Mouse (Mus musculus): ENCODE measurements around the gene Slc25a22.
"Not testable (repeated sequence)": the region's sequence is repeated elsewhere in the genome, so short reads cannot be mapped to it uniquely, and the experiment has no call there.

The Slc25a22 gene

DNA sequence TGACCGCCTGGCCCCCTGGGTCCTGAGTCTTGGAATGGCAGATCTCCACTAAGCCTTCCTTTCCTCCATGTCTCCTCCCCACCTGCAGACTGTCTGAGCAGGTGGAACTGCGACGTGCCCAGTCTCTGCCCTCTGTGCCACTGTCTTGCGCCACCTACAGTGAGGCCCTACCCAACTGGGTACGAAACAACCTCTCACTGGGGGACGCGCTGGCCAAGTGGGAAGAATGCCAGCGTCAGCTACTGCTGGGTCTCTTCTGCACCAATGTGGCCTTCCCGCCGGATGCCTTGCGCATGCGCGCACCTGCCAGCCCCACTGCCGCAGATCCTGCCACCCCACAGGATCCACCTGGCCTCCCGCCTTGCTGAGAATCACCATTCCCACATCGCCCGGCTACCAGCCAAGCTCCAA is 21.6 kb upstream of the Slc25a22 start:
- peak; percentile 49 to 70 for DNase-seq (ENCODE audit: inconsistent age in 2 of 2, low spot score in 1 of 2)

DNA sequence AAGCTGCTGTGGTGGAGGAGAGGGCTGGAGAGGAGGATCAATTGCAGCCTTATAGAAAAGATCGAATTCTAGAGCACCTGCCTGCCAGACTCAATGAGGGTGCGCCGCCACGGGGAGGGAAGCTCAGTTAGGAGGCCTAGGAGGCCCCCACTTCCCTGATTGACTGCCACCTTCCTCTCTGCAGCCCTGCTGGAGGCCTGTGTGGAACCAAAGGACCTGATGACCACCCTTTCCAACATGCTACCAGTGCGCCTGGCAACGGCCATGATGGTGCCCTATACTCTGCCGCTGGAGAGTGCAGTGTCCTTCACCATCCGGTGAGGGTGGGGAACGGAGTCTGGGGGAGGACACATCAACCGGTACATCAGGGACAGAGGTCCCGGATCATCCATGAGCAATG is 21.0 kb upstream of the Slc25a22 start:
- peak in 1 of 2 experiments; percentile 32 for DNase-seq (ENCODE audit: inconsistent age in 2 of 2, low spot score in 1 of 2)

DNA sequence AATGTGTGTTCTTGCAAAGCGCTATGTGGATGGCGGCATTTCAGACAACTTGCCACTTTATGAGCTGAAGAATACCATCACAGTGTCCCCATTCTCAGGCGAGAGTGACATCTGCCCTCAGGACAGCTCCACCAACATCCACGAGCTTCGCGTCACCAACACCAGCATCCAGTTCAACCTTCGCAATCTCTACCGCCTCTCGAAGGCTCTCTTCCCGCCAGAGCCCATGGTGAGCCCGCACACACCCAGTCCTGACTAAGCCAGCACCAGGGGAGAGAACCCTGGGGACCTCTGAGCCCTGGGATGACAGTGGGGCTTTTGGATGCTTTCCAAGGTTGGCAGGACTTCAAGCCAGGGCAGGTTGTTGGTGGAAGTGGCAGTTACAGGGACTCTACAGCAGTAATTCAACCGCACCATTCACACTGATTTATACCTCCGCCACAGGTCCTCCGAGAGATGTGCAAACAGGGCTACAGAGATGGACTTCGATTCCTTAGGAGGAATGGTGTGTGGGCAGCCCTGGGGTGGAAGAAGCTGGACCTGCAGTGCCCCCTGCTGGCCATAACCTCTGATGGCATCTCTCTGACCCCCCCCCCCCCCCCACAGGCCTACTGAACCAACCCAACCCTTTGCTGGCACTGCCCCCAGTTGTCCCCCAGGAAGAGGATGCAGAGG is 20.4 kb upstream of the Slc25a22 start:
- peak; percentile 67 to 85 for DNase-seq (ENCODE audit: inconsistent age in 2 of 2, low spot score in 1 of 2)

DNA sequence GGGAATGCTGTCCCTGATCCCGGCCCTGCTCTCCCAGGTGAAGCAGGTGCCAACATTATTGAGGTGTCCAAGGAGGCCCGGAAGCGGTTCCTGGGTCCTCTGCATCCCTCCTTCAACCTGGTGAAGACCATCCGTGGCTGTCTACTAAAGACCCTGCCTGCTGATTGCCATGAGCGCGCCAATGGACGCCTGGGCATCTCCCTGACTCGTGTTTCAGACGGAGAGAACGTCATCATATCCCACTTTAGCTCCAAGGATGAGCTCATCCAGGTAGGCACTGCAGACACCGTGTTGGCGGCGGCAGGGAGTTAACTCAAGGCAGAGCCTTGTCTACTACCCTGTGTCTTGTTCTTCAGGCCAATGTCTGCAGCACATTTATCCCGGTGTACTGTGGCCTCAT is 19.5 kb upstream of the Slc25a22 start:
- no peak for DNase-seq (ENCODE audit: inconsistent age in 2 of 2, low spot score in 1 of 2)

GRCm38 (mm10) chr7:141456739-141457138 is 19.0 kb upstream of the Slc25a22 start:
- peak; percentile 80 to 89 for DNase-seq (ENCODE audit: inconsistent age in 2 of 2, low spot score in 1 of 2)

DNA sequence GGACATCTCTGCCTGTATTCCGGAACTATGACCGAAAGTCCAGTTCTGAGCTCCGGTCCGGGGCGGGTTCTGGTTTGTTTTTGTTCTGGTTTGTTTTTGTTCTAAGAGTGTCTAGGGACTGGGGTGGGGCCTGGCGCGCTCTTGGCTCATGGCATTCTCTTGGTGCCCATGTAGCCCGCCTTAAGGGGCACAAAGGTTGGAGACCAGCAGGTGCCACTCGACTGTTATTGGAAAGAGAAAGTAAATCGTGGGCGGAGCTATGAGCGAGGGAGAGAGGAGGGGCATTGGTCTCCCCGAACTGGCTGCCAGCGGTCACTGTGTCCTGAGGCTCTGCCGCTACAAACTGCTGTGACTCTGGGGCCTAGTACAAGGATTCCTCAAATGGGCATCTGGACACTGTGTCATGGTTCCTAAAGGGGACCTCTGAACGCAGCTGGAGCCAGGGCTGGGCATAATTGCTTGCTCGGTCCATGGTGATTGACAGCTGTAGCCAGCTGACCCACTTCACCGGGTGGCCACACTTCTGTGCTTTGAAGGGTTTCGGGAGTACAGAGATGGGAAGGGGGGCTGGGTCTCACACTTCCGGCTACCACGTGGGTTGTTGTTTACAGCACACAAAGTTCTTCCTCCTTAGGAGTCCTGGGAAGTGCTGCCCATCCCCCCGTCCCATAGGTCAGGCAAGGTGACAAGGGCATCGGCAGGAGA is 18.1 kb upstream of the Slc25a22 start:
- DNase-seq (ENCODE audit: inconsistent age in 2 of 2, low spot score in 1 of 2): peak; percentile 87 to 95

GRCm38 (mm10) chr7:141454967-141455551 is 17.4 kb upstream of the Slc25a22 start, which contains the start of gene Pnpla2:
Pnpla2 (plus strand) TSS chr7:141455198.
- DNase-seq (ENCODE audit: inconsistent age in 2 of 2, low spot score in 1 of 2): peak; percentile 96 to 98

- peak in 1 of 2 experiments; percentile 64 for DNase-seq (ENCODE audit: inconsistent age in 2 of 2, low spot score in 1 of 2)
These were observed 15.9 kb upstream of the Slc25a22 start for GRCm38 (mm10) chr7:141453636-141454035.

- peak in 1 of 2 experiments; percentile 65 for DNase-seq (ENCODE audit: inconsistent age in 2 of 2, low spot score in 1 of 2)
These were observed 14.2 kb upstream of the Slc25a22 start for GRCm38 (mm10) chr7:141451928-141452327.

DNA sequence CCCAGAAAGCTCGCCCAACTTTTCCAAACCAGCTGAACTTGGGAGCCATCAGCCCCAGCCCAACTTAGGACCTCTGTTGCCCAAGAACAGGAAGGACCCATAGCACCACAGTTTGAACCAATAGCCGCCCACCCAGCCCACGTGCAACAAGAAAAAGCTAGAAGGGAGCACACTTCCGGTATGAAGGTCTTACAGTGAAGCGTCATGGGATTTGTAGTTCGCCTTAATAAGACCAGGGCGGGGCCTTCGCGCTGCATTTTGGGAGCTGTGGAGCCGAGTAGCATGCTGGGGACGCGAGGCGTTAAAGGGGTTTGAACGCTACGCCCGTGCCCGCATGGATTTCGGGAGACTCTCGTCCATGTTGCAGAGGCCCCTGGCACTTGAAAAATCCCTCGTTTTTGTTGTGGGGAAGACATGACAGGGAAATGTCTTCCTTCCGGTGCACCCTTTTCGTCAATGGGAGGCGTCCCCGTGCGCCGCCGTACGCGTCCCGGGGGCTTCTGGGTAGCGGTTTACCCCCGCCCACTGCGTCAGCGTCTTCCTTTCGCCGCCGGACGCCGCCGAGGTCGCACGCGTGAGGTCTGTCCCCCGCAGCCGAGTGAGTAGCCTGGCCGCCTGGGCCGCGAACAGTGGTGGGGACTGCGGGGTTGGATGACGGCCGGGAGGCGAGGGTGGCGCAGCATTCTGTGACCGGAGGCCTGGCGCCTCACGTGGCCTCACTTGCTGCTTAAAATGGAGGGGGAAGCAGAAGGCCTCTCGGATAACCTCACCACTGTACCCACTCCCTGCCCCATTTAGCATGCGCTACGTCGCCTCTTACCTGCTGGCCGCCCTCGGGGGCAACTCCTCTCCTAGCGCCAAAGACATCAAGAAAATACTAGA is 9.7 kb upstream of the Slc25a22 start, which contains the start of gene Rplp2:
Gene Rplp2 (plus strand): TSS at position 261 of the 882 bp plus-strand sequence.
- DNase-seq (ENCODE audit: inconsistent age in 2 of 2, low spot score in 1 of 2): peak; percentile 96 to 99

GRCm38 (mm10) chr7:141446374-141446773 is 8.7 kb upstream of the Slc25a22 start:
- not testable (repeated sequence) for DNase-seq (ENCODE audit: inconsistent age in 2 of 2, low spot score in 1 of 2)

GRCm38 (mm10) chr7:141443828-141444237 is 6.1 kb upstream of the Slc25a22 start, which contains the start of gene Pidd1:
Pidd1 (minus strand) TSS chr7:141444025.
- DNase-seq (ENCODE audit: inconsistent age in 2 of 2, low spot score in 1 of 2): peak; percentile 76 to 86

GRCm38 (mm10) chr7:141443081-141443821 is 5.6 kb upstream of the Slc25a22 start:
- peak in 1 of 2 experiments; percentile 32 for DNase-seq (ENCODE audit: inconsistent age in 2 of 2, low spot score in 1 of 2)

- no peak for DNase-seq (ENCODE audit: inconsistent age in 2 of 2, low spot score in 1 of 2)
These were observed 4.5 kb upstream of the Slc25a22 start for GRCm38 (mm10) chr7:141442199-141442598.

DNA sequence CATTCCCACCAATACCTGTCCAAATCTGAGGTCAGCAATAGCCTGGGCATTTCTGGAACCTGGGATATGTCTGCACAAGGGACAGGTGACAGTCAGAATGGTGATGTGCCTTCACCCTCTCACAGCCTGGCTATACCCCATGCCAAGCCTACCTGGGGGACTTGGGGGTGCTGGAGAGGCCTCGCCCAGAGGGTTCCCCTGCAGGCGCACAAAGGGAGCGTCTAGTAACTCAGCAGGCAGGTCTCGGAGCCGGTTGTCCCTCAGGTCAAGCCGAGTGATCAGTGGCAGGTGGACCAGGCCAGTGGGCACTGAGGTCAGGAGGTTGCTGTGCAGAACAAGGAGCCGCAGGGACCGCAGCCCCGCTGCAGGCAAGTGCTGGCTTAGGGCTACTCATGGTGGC is 3.8 kb upstream of the Slc25a22 start:
- DNase-seq (ENCODE audit: inconsistent age in 2 of 2, low spot score in 1 of 2): peak in 1 of 2 experiments; percentile 19

GRCm38 (mm10) chr7:141440613-141441012 is 2.9 kb upstream of the Slc25a22 start:
- DNase-seq (ENCODE audit: inconsistent age in 2 of 2, low spot score in 1 of 2): peak; percentile 71 to 88

DNA sequence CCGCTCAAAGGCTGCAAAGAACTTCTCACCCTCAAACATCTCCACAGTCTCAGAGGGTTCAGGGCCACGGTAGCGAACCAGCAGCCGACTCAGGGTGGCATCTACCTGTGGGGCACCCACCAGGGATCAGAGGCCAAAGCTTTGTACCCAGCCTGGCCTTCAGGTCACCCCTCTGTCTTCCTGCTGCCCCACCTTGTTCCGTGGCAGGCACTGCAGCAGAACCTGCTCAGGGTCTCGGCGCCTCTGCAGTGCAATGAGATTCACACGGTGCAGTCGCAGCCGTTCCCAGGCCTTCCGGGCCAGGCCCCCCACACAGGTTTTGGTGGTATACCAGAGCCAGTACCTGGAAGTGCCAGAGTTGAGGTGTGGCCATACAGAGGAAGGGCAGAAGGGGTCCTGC is 2.1 kb upstream of the Slc25a22 start:
- DNase-seq (ENCODE audit: inconsistent age in 2 of 2, low spot score in 1 of 2): peak in 1 of 2 experiments; percentile 26

DNA sequence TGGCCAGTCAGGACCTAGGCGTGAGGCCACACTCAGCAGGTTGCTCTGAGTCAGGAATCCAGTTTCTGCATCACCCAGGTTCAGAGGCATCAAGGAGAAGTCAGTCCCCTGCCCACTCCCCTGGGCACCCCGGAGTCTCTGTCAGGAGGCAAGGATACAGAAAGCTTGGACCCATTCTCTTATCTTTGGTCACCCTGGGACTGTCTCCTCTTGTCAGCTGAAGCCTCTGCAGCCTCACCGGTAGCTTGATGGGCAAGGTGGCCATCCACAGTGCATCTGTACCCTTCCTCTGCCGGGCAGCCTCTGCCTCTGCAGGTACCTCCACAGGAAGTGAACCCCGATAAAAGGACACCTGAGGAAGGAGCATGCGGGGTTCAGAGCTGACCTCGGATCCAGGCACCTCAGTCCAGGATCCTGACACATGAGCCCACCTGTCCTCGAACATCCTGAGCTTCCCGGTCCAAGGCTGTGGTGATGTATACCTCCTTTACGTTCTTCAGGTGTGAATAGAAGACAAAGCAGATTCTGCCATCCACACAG is 1.5 kb upstream of the Slc25a22 start:
- peak in 1 of 2 experiments; percentile 19 for DNase-seq (ENCODE audit: inconsistent age in 2 of 2, low spot score in 1 of 2)

DNA sequence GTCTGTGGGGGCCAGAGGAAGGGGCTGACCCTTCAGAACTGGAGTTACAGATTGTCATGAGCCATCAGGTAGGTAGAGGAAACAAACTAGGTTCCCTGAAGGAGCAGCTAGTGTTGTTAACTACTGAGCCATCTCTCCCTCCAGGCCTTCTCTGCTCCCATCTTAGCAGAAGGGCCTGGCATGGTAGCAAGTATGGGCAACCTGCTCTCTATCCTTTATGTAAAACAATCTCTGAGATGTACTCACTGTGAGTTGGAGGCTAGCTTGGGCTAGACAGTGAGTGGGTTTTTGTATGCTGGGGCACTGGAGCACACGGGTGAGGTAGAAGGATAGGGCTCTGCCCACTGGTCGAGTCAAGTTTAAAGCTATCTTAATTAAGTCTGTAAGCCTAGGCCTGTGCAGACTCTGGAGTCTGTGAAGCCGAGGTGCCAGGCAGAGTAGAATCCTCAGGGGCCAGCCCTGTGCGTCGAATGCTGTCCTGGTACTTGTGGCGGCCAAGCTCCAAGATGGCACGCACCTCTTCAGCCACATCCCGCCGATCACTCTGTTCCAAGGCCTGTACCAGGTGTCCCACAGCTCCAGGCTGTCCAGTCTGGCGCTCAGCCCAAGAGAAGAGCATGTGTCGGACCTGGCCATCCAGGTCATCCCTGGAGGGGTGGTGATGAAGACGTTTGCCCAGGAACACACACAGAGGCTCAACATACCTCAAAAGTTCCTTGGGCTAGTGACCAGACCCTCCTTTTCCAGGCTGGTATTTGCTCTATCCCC is 693 bp upstream of the Slc25a22 start:
- DNase-seq (ENCODE audit: inconsistent age in 2 of 2, low spot score in 1 of 2): peak in 1 of 2 experiments; percentile 25

Measured in adrenal gland, adult (tissue).